In the genomic region with DNA sequence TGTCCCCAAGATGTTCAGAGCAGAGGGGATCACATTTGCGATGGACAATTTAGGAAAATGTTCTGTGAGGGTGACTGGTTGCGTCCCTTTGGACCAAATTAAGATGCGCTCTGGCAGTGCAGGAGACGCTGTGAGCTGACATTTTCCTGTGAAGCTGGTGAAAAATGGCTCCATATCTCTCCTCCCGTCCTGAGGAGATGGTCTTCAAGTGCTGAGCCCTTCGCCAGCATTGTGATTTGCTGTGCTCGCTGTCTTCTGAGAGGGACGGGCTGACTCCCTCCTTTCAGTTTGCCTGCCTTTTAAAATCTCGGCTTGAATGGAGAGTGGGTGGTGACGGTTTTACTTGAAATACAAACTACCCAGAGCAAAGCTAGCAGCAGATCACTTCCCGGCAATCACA, we compare ENCODE assay signal across 8 mouse cellular contexts.
DNase-seq lines count a peak whose midpoint lies in the region; ATAC-seq lines count a peak whose summit lies in the region.

No protein-coding gene starts in this region.

- 13% methylated on average over 11 of the region's 11 CpGs for WGBS in liver, embryonic 11.5 days
- 2% methylated on average over 11 of the region's 11 CpGs for WGBS in forebrain, embryonic 15.5 days
- 2% methylated on average over 11 of the region's 11 CpGs for WGBS in neural tube, embryonic 12.5 days

- peak overlapping the region; percentile 45 for H3K4me2 ChIP-seq in liver, embryonic 11.5 days
- H3K4me2 ChIP-seq in forebrain, embryonic 15.5 days (replicated peaks) = peak overlapping the region; percentile 60
- peak overlapping the region; percentile 69 for H3K4me2 ChIP-seq in neural tube, embryonic 12.5 days (replicated peaks)

- ATAC-seq in liver, embryonic 11.5 days (replicated peaks; ENCODE audit: low FRiP score) = no peak
- ATAC-seq in forebrain, embryonic 15.5 days (replicated peaks) = peak; percentile 62
- peak; percentile 57; the same call in 1 of the 2 replicates for ATAC-seq in neural tube, embryonic 12.5 days (ENCODE audit: low FRiP score, low read depth)
- no peak for ATAC-seq in CD4-positive, CD25-positive, alpha-beta regulatory T cell, adult 4 months

- DNase-seq in liver, embryonic 11.5 days (ENCODE audit: low spot score) = no peak
- DNase-seq in liver = no peak
- DNase-seq in layer of hippocampus, postnatal 14 days (ENCODE audit: low spot score in 2 of 2) = peak; percentile 55 to 71
- DNase-seq in kidney, postnatal 25 days = no peak
- no peak for DNase-seq in adrenal gland, postnatal 25 days

- no peaks in the 10 kb centered on the region for H3K4me1 ChIP-seq in liver, embryonic 11.5 days (replicated peaks; ENCODE audit: control insufficient read depth, insufficient read depth, low read length)
- peaks cover 26% of the 10 kb centered on the region for H3K4me1 ChIP-seq in forebrain, embryonic 15.5 days
- 0 out of 2 replicates have a peak, but pooled peaks cover 3% of the 10 kb centered on the region for H3K4me1 ChIP-seq in neural tube, embryonic 12.5 days

- H3K4me3 ChIP-seq in liver, embryonic 11.5 days (ENCODE audit: low read depth, low read length) = no peak overlapping the region
- peak overlapping the region; percentile 75 for H3K4me3 ChIP-seq in forebrain, embryonic 15.5 days
- H3K4me3 ChIP-seq in neural tube, embryonic 12.5 days = peak overlapping the region; percentile 51

- H3K9ac ChIP-seq in liver, embryonic 11.5 days (ENCODE audit: low read depth, low read length) = no peak overlapping the region
- H3K9ac ChIP-seq in forebrain, embryonic 15.5 days (replicated peaks) = peak overlapping the region; percentile 79
- H3K9ac ChIP-seq in neural tube, embryonic 12.5 days = peak overlapping the region; percentile 62

- H3K27ac ChIP-seq in liver, embryonic 11.5 days (ENCODE audit: low read depth, low read length) = no peak overlapping the region
- H3K27ac ChIP-seq in forebrain, embryonic 15.5 days (replicated peaks) = peak overlapping the region; percentile 92
- H3K27ac ChIP-seq in neural tube, embryonic 12.5 days = no peak overlapping the region; the same call in 1 of the 2 replicates

- H3K9me3 ChIP-seq in liver, embryonic 11.5 days (ENCODE audit: control insufficient read depth, low read length) = no peaks in the 10 kb centered on the region
- H3K9me3 ChIP-seq in forebrain, embryonic 15.5 days = no peaks in the 10 kb centered on the region
- no peaks in the 10 kb centered on the region for H3K9me3 ChIP-seq in neural tube, embryonic 12.5 days

- H3K27me3 ChIP-seq in liver, embryonic 11.5 days (replicated peaks; ENCODE audit: control insufficient read depth, insufficient read depth, low read length) = peaks cover 6% of the 10 kb centered on the region; the same call in 1 of the 2 replicates
- no peaks in the 10 kb centered on the region for H3K27me3 ChIP-seq in forebrain, embryonic 15.5 days
- no peaks in the 10 kb centered on the region for H3K27me3 ChIP-seq in neural tube, embryonic 12.5 days (replicated peaks)

- H3K36me3 ChIP-seq in liver, embryonic 11.5 days (ENCODE audit: control insufficient read depth, insufficient read depth, low read length) = no peaks in the 10 kb centered on the region
- H3K36me3 ChIP-seq in forebrain, embryonic 15.5 days = no peaks in the 10 kb centered on the region
- H3K36me3 ChIP-seq in neural tube, embryonic 12.5 days = no peaks in the 10 kb centered on the region

Comparison
In these comparisons a context has a peak if more than half of its experiments do, and no peak if none do; other contexts are left out.
1. ATAC-seq: peak in forebrain, embryonic 15.5 days (single experiment) and neural tube, embryonic 12.5 days (single experiment); none in liver, embryonic 11.5 days (single experiment) and CD4-positive, CD25-positive, alpha-beta regulatory T cell, adult 4 months (single experiment).
2. DNase-seq: peak in layer of hippocampus, postnatal 14 days (2 of 2); none in liver, embryonic 11.5 days (single experiment), liver (single experiment), kidney, postnatal 25 days (0 of 2) and adrenal gland, postnatal 25 days (single experiment).
3. Peak in every context shown above with its lines, with median percentiles within 50 percentile points of each other: H3K4me2 ChIP-seq.